Mouse (Mus musculus): ENCODE measurements around the gene Fbln2.

DNA sequence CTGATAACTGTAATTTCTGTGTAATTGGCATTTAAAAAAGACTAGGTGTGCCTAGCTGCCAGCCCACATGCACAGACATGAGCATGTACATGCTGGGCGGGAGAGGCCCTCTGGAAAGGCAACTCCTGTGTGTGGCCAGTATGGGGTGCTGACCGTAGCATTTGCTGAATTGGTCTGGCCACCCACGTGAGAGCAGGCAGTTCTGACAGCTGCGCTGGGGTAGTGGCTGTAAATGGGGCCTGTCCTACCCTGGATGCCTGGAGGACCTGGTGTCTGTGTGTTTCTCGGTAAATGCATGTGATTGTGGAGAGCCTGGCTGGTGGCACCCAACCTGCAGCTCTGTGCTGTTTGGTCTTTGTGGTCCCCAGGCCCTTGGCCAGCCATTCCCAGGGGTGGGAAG is 69.5 kb downstream of the Fbln2 start:
- TF ChIP-seq POLR2A (IDR thresholded peaks at IDR 0.05; ENCODE audit: borderline replicate concordance, control insufficient read depth, low read depth, low read length) (no peak), CTCF (IDR thresholded peaks at IDR 0.05; ENCODE audit: control insufficient read depth, insufficient read depth, low read length) (no peak)

Measured in bone marrow, adult 2 months (tissue).